Mouse (Mus musculus) heart, postnatal 10 days (tissue): ENCODE measurements around the gene Irak4. TPM values are rescaled to one million over a fixed set of nuclear protein-coding genes. Genes with fewer than 3 reads are reported as not detected.

Experiments used
- DNase-seq, 2 experiments: peaks; one replicate each; pipeline ENCODE4 v3.0.0; 2021
- intact Hi-C: fragments of 180-260 bp; cut with DNase I; formaldehyde crosslinking; loops from one replicate; pipeline ENCODE4 v1.15.1; 2025
- total RNA-seq, 2 experiments: library from RNA; stranded (reverse); gene quantifications; 2 replicates each; pipeline ENCODE4 v1.2.3; 2021

Gene Irak4
- total RNA-seq, result 1 to 10 TPM; 6.3 to 8.4 TPM

- DNase-seq, result peak; percentile 95
- intact Hi-C loops, result no loop called here
Observed at GRCm38 (mm10) chr15:94543409-94544051, at the start of gene Irak4, which contains the start of gene Pus7l. Gene Irak4, plus strand, starts transcription at chr15:94543643. Gene Pus7l, minus strand, starts transcription at chr15:94543547.

DNA sequence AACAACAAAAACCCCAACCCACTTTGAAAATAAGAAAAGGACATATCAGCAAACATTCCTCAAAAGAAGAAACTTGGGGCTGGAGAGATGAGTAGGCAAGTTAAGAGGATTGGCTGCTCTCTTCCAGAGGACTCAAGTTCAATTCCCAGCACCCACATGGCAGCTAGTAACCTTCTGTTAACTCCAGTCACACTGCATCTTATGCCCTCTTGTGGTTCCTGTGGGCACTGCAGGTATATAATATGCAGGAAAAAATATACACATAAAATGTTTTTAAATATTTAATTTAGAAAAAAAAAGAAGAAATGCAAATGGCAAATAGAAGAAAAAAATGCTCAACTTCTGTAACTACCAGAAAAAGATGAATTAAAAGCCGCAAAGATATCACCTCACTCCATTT is 49.0 kb upstream of the Irak4 start:
- no peak for DNase-seq
- intact Hi-C loops, result no loop called here

GRCm38 (mm10) chr15:94495936-94496335 is 47.5 kb upstream of the Irak4 start:
- intact Hi-C loops, result no loop called here

DNA sequence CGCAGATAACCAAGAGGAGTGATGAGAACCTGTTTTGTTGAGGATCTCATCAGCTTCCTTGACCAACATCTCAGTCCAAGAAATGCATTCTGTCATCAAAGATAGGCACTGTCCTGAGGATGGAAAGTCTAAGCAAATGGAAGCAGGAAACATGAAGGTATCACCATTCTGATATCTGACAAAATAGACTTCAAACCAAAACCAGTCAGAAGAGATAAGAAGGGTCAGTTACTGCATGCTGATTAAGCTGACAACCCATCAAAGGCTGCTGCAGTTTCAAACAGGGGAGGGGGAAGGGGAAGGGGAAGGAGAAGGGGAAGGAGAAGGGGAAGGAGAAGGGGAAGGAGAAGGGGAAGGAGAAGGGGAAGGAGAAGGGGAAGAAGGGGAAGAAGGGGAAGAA is 44.2 kb upstream of the Irak4 start:
- no peak for DNase-seq
- intact Hi-C loops, result no loop called here

More at GRCm38 (mm10) chr15:94495936-94496335, 47.5 kb upstream of the Irak4 start:
- no peak for DNase-seq

- no peak for DNase-seq
- intact Hi-C loops, result no loop called here
Observed at GRCm38 (mm10) chr15:94503451-94504215, 39.8 kb upstream of the Irak4 start.

DNA sequence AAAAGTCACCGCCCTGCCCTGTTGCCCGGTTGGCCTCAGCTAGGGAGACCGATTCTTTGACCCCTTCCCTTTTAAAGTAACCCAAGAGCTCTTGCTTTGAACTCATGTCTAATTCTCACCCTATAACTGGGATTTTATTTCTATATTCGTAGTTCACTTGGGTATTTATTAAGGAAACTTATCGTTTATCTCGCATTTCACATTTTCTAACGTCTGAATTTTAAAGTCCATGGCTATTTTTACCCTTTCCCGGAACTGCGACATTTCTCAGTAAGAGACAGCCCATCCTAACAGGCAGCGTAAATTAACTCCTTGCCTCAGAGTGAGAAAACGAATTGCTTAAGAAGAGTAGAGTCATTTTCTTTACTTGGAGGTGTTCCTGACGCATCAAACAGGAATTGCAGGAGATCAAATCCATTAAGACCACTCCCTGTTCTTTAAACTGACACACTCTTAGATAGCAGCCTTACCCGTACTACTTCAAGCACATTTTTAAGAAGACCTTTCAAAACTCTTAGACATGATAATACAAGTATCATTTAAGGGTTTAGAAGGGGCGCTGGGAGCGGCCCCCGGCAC is 25.4 kb upstream of the Irak4 start:
- intact Hi-C loops, result no loop called here
- DNase-seq, result no peak

DNA sequence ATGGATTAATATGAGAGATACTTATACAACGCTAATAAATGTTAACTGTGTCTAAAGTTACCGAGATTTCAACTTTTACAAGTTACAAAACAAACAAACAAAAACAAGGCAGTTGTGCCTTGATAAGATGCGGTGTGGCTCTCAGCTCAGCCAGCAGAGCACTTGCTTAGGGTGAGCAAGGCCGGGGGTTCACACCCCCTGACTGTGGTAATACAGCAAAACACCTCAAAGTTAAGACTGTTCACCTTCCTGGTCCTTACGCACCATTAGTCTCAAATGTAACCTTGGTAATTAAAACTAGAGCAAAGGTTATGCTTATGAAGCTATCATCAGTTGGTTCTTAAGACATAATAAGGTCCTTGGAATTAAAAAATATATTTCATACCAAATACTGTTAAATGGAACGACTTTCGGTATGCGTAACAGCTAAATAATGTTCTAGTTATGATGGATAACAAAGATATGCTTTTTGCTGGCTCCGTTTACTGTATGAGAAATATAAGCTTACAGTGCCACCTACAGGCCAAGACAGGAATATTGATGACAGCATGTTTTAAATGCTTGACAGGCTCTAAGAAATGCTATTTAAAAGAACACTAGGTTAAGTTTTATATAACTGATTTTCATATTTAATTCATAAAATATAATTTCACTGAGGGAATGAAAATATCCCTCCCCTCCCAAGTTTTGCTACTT is 23.1 kb upstream of the Irak4 start:
- intact Hi-C loops, result loop anchor here (1.0 kb wide), 2 partner anchors 178 to 255 kb away; no protein-coding TSS in a partner anchor
- DNase-seq, result peak; percentile 35 to 60

GRCm38 (mm10) chr15:94520959-94521358 is 22.5 kb upstream of the Irak4 start:
- no peak for DNase-seq
- intact Hi-C loops, result loop anchor here (1.0 kb wide), 2 partner anchors 179 to 256 kb away; no protein-coding TSS in a partner anchor

- intact Hi-C loops, result no loop called here
- no peak for DNase-seq
Observed at GRCm38 (mm10) chr15:94523251-94523650, 20.2 kb upstream of the Irak4 start.

DNA sequence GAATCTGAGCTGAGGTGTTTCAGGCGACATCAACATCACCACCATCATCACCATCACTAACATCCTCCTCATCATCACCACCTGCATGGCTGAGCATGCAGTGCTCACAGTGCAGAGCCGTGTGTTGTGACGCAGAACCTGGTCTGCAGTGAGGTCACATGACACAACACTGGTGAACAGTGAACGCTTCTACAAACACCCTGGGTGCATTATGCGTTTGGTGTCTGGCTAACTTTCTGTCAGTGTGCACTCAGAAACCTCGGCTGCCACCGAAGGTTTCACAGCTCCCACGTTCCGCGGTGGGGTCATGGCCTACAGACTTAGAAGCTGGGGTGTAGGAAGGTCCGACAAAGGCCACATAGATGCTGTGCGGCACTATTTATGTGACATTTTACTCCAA is 18.5 kb upstream of the Irak4 start:
- DNase-seq, result peak; percentile 29 to 47
- intact Hi-C loops, result no loop called here

- no peak for DNase-seq
Observed at GRCm38 (mm10) chr15:94530519-94530918, 12.9 kb upstream of the Irak4 start.

GRCm38 (mm10) chr15:94532306-94532705 is 11.1 kb upstream of the Irak4 start:
- intact Hi-C loops, result no loop called here
- no peak for DNase-seq

More at GRCm38 (mm10) chr15:94530519-94530918, 12.9 kb upstream of the Irak4 start:
- intact Hi-C loops, result no loop called here

- intact Hi-C loops, result no loop called here
- DNase-seq, result no peak
Observed at GRCm38 (mm10) chr15:94532956-94533355, 10.5 kb upstream of the Irak4 start.

DNA sequence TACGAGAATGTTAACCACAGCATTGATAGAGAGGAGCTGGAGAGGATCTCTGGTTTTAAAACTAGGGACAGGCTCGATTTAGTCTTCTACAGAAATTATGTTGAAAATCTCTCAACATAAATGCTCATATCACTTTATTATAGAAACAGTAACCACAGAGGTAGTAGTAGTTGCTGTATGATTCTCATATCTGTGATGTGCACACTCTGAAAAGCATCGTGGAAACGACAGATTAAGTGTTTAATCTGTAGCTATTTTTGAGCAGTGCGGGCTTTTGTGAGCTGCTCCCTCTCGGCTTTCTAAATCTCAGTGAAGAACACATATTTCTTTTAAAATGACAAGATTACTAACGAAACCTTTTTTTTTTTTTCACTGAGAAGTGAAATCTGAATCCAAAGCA is 7.9 kb upstream of the Irak4 start:
- DNase-seq, result no peak
- intact Hi-C loops, result no loop called here

- DNase-seq, result no peak
- intact Hi-C loops, result no loop called here
Observed at GRCm38 (mm10) chr15:94539296-94539695, 4.1 kb upstream of the Irak4 start.

DNA sequence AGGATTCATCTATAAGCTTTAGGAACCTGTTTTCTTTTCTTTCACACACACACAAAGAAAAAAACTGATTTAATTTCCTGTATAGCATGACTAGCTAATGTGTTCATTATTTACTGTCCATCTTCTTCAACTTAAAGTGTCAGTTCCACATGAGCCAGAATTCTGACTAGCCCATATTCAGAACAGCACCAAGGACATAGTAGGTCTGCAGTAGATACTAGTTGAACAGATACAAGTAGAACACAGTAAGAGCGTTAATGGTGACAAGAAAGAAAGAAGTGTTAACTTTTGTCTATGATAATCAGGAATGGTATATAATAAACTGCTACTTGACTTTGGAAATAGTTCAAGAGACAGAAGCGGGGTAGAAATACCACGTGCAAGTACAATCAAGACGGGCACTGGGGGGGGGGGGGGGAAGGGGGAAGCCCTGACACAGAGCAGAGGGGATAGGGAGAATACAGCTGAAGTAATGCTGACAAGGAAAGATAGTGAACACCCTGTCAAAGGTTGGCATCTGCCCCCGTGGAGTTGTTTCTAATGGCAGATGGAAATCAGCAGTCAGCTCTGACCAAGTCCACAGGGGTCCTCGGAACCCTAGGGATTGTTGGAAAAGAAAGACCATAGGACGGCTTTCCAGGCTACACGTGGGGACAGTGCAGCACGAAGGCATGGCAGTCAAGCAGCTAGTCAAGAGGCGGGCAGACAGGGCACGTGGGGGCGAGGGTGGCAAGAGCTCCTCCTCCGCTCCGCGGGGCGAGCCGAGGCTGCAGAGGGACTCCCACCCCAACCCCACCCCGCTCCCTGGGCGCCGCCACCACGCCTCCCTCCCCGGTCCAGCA is 655 bp upstream of the Irak4 start:
- DNase-seq, result no peak
- intact Hi-C loops, result no loop called here

GRCm38 (mm10) chr15:94544052-94544636 is 701 bp downstream of the Irak4 start:
- intact Hi-C loops, result no loop called here
- DNase-seq, result no peak

DNA sequence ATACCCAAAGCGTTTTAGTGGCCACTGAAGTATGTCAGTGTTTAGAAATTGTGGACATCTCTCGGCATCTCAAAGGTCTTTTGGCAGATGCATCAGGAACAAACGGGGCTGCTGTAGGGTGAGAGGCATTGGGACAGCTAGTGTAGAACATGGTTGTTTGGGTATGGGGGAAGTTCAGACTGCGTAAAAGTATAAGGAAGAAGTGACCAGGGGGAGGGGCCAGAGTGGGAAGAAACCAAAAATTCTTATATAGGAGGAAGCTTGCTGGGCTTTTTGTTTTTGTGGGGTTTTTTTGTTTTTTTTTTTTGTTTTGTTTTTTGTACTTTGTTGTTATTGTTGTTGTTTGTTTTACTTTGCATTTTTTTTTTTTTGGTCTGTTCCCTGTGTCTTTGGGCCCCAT is 1.4 kb downstream of the Irak4 start:
- DNase-seq, result no peak
- intact Hi-C loops, result no loop called here

DNA sequence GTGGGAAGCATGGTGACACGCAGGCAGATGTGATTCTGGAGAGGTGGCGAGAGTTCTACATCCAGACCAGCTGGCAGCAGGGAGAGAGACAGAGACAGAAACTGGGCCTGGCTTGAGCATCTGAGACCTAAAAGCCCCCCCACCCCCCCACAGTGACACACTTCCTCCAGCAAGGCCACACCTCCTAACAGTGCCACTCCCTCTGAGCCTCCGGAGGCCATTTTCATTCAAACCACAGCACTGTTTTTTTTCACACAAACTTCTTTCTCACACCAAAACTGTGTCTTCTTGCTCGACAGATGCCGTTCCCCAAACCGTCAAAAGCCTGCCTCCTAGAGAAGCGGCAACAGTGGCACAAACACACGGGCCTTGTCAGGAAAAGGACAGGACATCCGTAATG is 10.1 kb downstream of the Irak4 start:
- intact Hi-C loops, result no loop called here
- no peak for DNase-seq

DNA sequence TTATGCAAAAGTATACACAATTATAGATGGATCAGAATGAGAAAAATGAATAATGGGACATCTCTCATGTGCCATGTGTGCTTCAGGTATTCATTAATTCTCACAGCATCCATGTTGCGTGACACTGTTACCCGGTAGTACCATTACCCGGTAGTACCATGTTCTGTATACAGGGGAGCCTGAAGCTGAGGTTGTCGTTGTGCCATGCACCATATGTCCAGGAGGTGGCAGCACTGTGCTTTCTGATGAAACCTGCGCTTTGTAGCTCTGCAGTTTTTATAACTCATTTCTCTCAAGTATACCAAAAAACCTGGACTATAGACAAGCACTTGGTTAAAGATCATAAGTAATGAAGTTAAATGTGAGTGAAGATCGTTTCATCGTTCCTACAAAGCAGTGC is 14.0 kb downstream of the Irak4 start:
- intact Hi-C loops, result loop anchor here (1.0 kb wide), 3 partner anchors 44 to 1017 kb away; no protein-coding TSS in a partner anchor

More for the DNA sequence above, 14.0 kb downstream of the Irak4 start:
- DNase-seq, result peak; percentile 85 to 93
